Mouse (Mus musculus) liver (tissue): Measurements from ENCODE around the gene Col6a6.

ENCODE experiments used
- DNase-seq: peaks from one replicate; pipeline ENCODE4 v3.0.0-alpha.2; 2020; ENCODE audit warnings: mixed read lengths

Gene Col6a6

DNA sequence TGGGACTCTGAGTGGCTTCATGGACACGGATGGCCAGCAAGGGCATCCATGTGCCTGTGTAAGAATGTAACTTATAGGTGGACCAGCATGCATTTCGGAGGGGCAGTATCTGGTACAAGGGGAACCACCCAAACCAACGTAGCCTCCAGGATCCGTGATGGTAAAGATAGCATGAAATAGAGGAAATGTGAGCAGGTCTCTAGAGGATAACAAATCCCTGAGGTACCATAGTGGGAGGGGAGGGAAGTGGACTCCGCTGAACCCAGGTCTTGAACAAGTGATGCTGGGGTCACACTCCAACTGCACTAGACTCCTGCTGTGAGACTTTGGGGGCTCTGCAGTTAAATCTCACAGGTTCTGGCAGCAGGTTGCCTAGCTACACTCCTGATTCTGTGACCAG is 27.7 kb downstream of the Col6a6 start:
- DNase-seq = no peak

- no peak for DNase-seq
Observed at GRCm38 (mm10) chr9:105796137-105796536, 31.8 kb downstream of the Col6a6 start.

- DNase-seq = no peak
Observed at GRCm38 (mm10) chr9:105794965-105795364, 33.0 kb downstream of the Col6a6 start.

GRCm38 (mm10) chr9:105791810-105792209 is 36.1 kb downstream of the Col6a6 start:
- no peak for DNase-seq

DNA sequence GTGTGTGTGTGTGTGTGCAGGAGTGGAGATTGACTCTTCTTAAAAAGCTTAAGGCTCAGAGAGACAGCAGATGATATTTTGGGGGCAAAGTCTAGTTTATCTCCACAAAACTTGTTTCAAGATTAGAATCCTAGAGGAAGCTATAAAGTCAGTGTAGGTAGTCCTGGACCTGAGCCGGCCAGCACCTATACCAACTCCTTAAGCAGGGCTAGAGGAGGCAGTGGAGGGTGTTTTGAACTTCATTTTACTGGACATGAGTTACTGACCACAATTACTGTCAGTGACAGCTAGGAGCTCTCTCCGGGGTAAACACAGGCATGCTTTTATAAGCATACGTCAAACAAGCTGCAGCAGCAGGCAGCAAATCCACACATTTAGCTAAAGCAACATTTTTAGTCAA is 39.8 kb downstream of the Col6a6 start:
- no peak for DNase-seq

GRCm38 (mm10) chr9:105787800-105788199 is 40.2 kb downstream of the Col6a6 start:
- DNase-seq = no peak

DNA sequence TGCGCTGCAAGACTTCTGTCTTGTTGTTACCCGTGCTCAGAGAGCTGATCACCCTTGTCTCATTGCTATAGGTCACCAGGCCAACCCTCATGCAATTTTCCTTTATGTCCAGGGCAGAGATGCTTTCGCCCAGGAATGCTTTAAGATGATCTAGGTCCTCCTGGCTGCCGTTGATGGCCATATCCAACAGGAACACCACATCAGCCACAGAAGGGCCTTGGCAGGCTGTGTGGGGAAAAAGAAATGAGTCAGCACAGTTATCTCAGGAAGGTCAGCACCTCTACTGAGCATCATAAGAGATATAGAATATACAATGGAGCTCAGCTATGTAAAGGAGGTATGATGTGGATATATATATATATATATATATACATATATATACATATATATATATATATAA is 43.9 kb downstream of the Col6a6 start:
- no peak for DNase-seq

DNA sequence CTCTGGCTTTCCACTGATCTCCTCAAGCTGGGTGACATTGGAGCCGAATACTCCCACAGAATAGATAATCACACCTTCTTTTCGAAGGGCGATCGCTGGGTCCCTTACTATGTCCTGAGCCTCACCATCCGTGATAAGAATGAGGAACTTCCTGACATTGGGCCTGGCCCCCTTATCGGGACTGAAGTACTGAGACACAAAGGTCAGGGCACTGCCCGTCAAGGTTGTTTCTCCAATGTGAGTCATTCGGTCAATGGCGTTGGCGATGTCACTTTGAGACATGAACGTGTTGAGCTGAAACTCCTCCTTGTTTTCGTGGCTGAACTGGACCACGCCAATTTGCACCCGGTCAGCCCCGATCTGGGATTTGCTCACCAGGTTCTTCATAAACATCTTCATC is 47.3 kb downstream of the Col6a6 start:
- no peak for DNase-seq

DNA sequence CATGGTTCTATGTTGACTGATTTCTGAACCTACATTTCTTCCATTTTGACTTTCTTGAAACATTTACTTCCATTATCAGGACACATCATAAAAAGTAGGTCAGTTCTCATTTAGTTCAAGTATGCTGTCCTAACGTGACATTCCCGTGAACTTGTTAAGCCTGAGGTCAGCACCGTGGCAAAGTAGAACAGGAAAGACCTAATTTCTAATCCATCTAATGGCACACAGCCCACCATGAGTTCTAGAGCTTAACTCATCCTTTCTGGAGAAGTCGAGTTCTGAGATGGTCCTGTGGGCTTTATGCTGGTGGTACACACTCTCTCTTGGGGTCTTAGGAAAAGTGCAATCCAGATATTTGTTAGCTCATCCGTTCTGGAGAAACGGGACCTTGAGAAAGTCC is 49.2 kb downstream of the Col6a6 start:
- DNase-seq = no peak

GRCm38 (mm10) chr9:105774878-105775277 is 53.1 kb downstream of the Col6a6 start:
- DNase-seq = no peak

DNA sequence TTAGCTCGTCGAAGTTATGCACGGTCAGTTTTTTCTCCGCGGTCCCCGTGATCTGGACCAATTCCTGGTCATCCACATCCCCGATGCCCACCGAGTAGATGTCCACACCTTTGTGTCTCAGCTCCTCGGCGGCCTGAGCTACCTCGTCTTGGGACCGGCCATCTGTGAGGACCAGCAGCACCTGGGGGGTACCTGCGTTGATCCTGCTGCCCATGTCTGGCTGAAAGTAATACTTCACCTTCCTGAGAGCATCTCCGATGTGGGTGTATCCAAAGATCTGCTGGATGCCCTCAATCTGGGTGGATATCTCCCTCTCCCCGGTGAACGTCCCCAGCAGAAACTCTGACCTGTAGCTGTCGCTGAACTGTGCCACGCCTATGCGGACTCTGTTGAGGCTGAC is 53.6 kb downstream of the Col6a6 start:
- DNase-seq = no peak

DNA sequence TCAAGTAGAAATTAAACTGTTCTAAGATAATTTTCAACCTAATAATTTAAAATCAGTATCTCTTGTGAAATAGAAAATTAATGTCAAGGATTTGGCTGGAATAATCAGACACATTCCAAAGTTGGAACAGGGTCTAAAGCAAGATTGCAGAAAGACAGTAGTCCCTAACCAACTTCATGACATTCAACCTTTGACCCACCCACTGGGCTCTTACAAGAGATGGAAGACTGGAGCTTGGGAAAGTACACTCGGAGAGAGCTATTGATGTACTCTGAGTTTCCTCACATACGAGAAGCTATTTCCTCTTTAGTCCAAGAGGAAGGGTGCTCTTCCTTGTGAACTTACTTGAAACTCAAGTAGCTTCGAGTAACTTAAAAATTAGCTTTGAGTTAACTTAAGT is 56.6 kb downstream of the Col6a6 start:
- no peak for DNase-seq

GRCm38 (mm10) chr9:105770690-105771089 is 57.3 kb downstream of the Col6a6 start:
- DNase-seq = no peak

- DNase-seq = no peak
Observed at GRCm38 (mm10) chr9:105765891-105766290, 62.1 kb downstream of the Col6a6 start.

- DNase-seq = no peak
Observed at GRCm38 (mm10) chr9:105764681-105765080, 63.3 kb downstream of the Col6a6 start.

- no peak for DNase-seq
Observed at GRCm38 (mm10) chr9:105764127-105764526, 63.8 kb downstream of the Col6a6 start.

- DNase-seq = no peak
Observed at GRCm38 (mm10) chr9:105763625-105764024, 64.3 kb downstream of the Col6a6 start.

DNA sequence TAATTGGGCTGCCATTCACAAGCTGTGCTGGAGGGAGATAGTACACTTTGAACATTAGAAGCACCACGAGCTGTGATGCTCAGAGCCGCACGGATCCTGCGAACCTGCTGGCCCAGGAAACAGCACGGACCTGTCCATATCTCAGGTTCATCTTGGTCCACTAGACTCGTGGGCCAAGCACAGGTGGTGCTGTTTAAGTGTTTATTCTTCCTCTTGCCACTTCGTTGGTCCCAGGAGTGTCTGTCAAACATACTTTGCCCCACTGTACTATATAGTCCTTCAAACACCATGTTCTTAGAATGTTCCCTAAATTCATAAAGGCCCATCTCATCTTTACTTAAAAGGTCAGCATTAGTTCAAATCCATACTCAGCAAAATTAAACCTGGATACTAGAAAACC is 65.7 kb downstream of the Col6a6 start:
- DNase-seq = no peak

GRCm38 (mm10) chr9:105758861-105759260 is 69.1 kb downstream of the Col6a6 start:
- no peak for DNase-seq

GRCm38 (mm10) chr9:105758173-105758765 is 69.7 kb downstream of the Col6a6 start:
- DNase-seq = no peak

DNA sequence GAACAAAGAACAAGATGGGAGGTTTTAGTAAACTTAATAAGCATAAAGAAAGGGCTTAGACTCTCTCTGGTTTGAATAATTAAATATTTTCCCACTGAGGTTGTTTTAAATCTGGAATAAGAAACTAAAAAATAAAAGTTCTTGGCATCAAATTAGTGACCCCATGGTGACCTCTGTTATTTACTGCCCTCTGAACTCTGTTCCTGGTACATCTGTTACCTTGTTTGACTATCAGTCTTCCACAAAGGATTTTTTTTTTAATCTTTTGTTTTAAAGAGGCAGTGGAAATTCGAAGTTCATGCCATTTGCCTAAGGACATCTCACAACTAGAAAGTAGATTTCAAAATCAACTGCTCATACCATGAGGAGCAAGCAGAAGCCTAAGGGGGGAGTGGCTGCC is 73.7 kb downstream of the Col6a6 start:
- no peak for DNase-seq

DNA sequence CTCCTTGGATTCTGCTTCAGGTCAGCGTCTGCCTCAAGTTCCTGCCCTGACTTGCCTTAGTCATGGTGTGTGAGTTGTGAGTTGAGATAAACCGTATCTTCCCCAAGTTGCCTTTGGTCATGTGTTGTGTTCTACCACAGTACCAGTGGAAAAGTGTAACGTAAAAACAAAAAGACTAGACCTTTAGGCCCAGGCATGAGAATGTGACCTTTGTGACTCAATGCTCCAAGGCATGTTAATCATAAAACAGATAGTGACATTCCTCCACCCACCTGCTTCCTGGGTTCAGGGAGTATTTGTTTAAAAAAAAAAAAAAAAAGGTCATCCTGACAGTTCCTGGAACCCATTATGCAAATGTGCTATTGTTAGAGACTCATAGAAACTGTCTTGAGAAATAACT is 82.1 kb downstream of the Col6a6 start:
- no peak for DNase-seq

- DNase-seq = no peak
Observed at GRCm38 (mm10) chr9:105740413-105740812, 87.5 kb downstream of the Col6a6 start.

DNA sequence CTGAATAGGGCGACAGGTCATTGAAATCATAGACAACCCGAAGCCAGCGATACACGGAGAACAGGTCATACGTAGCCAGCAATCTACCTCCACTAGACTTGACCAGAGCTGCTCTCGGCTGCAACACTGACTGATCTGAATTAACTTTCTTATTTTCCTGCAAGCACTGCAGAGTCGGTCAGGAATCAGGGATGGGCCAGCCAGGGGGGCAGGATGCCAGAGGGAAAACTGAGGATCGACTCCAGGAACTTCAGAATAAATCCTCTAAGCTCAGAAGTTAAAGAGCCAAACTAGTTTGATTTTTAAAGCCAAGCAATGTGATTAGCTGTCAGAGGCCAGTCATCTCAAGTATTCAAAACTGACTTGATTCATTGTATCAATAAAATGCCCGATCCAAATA is 88.5 kb downstream of the Col6a6 start:
- no peak for DNase-seq

DNA sequence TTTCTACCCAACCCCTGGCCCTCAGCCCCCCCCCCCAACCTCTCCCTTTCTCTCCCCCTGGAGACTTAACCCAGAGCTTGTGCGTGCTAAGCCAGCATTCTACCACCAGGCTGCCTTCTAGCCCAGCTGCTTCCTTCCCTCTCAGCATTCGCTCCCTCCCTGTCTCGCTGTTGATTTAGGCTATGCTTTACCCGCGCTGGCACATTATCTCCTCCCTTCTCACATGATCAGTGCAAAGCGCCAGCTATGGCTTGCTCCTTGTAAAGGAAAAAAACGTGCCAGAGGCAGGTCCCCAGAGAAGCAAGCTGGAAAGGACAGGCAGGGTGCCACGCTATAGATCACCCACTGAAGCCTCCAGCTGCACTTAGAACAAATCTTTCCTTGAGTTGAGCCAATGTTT is 90.5 kb downstream of the Col6a6 start:
- no peak for DNase-seq

DNA sequence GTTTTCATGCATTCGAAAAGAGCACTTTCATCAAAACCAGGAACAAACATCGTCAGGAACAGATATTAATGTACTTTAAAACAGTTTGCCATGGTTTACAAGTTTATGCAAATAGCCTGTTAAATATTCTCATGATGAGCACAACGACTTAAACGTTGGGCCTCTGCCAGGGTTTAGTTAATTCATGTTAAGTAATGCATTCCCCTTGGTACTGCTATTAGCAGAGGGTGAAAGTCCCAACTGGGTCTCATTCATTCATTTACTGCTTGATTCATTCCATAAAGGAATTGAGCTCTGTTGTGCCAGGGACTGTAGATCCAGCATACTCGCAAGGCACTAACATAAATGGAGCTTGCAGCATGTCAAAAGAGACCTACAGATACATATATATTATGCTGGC is 92.8 kb downstream of the Col6a6 start:
- DNase-seq = no peak
